Mouse (Mus musculus) spleen, adult 2 months (tissue): ENCODE results near the gene Ddr2.

ENCODE experiments used
- CTCF ChIP-seq: fragments of 200-500 bp; IDR thresholded peaks from 2 replicates; pipeline ENCODE4 v1.5.1; 2011; ENCODE audit warnings: mild to moderate bottlenecking, inconsistent platforms; ENCODE audit not compliant: insufficient read depth, insufficient read length, insufficient replicate concordance; ENCODE audit errors: extremely low read depth
- POLR2A ChIP-seq: fragments of 200-500 bp; IDR thresholded peaks from 2 replicates; pipeline ENCODE4 v1.6.1; 2011; ENCODE audit warnings: low read depth, low read length, inconsistent platforms

GRCm38 (mm10) chr1:170035575-170035974 lies 75.0 kb downstream of the Ddr2 start:
- no peak for TF ChIP-seq CTCF
- no peak for TF ChIP-seq POLR2A
